Mouse (Mus musculus): ENCODE results near the gene Tmem207.
A peak's percentile ranks its signal among the peaks of the same experiment; 100 is the strongest.
"Not testable (repeated sequence)": the region's sequence is repeated elsewhere in the genome, so short reads cannot be mapped to it uniquely, and the experiment has no call there.

Gene Tmem207

GRCm38 (mm10) chr16:26526669-26527068, at the start of gene Tmem207:
Gene Tmem207, minus strand, starts transcription at chr16:26526769.
- no peak for DNase-seq

GRCm38 (mm10) chr16:26574173-26574572, 47.6 kb upstream of the Tmem207 start:
- no peak for DNase-seq

GRCm38 (mm10) chr16:26571836-26572235, 45.3 kb upstream of the Tmem207 start:
- DNase-seq = no peak

- DNase-seq = no peak
These were observed 42.9 kb upstream of the Tmem207 start for GRCm38 (mm10) chr16:26569387-26569978.

- DNase-seq = no peak
These were observed 36.2 kb upstream of the Tmem207 start for GRCm38 (mm10) chr16:26562771-26563170.

GRCm38 (mm10) chr16:26561743-26562142, 35.2 kb upstream of the Tmem207 start:
- DNase-seq = no peak

- no peak for DNase-seq
These were observed 32.2 kb upstream of the Tmem207 start for GRCm38 (mm10) chr16:26558797-26559196.

GRCm38 (mm10) chr16:26552234-26552633, 25.7 kb upstream of the Tmem207 start:
- DNase-seq = no peak

- DNase-seq = no peak
These were observed 22.7 kb upstream of the Tmem207 start for GRCm38 (mm10) chr16:26549221-26549620.

- DNase-seq = no peak
These were observed 20.3 kb upstream of the Tmem207 start for GRCm38 (mm10) chr16:26546879-26547206.

- no peak for DNase-seq
These were observed 19.8 kb upstream of the Tmem207 start for GRCm38 (mm10) chr16:26546170-26546878.

GRCm38 (mm10) chr16:26532287-26532686, 5.7 kb upstream of the Tmem207 start:
- no peak for DNase-seq

GRCm38 (mm10) chr16:26530451-26530850, 3.9 kb upstream of the Tmem207 start:
- no peak for DNase-seq

- DNase-seq = no peak
These were observed 1.5 kb upstream of the Tmem207 start for GRCm38 (mm10) chr16:26527931-26528666.

- DNase-seq = no peak
These were observed 737 bp downstream of the Tmem207 start for GRCm38 (mm10) chr16:26525832-26526231.

GRCm38 (mm10) chr16:26519596-26519995, 7.0 kb downstream of the Tmem207 start:
- peak in 1 of 2 experiments; percentile 6 for DNase-seq

- DNase-seq = no peak
These were observed 21.6 kb downstream of the Tmem207 start for GRCm38 (mm10) chr16:26504961-26505360.

GRCm38 (mm10) chr16:26500738-26501137, 25.8 kb downstream of the Tmem207 start:
- DNase-seq = no peak

- DNase-seq = not testable (repeated sequence)
These were observed 26.9 kb downstream of the Tmem207 start for GRCm38 (mm10) chr16:26499705-26500104.

- DNase-seq = peak in 1 of 2 experiments; percentile 5
These were observed 30.8 kb downstream of the Tmem207 start for GRCm38 (mm10) chr16:26495721-26496120.

- DNase-seq = no peak
These were observed 55.3 kb downstream of the Tmem207 start for GRCm38 (mm10) chr16:26471254-26471653.

- DNase-seq = no peak
These were observed 60.0 kb downstream of the Tmem207 start for GRCm38 (mm10) chr16:26466535-26466934.

- DNase-seq = no peak
These were observed 63.7 kb downstream of the Tmem207 start, which contains the start of gene Cldn16 for GRCm38 (mm10) chr16:26462835-26463234. Gene Cldn16, plus strand, starts transcription at chr16:26463135.

GRCm38 (mm10) chr16:26456182-26456581, 70.4 kb downstream of the Tmem207 start:
- DNase-seq = no peak

All from lung, adult 18-20 months (tissue).